Mouse (Mus musculus): ENCODE results near the gene Setdb2. TPM values are rescaled to one million over a fixed set of nuclear protein-coding genes. Genes with fewer than 3 reads are reported as not detected.

The Setdb2 gene
- polyA plus RNA-seq, 1 experiment = 14.1 TPM

DNA sequence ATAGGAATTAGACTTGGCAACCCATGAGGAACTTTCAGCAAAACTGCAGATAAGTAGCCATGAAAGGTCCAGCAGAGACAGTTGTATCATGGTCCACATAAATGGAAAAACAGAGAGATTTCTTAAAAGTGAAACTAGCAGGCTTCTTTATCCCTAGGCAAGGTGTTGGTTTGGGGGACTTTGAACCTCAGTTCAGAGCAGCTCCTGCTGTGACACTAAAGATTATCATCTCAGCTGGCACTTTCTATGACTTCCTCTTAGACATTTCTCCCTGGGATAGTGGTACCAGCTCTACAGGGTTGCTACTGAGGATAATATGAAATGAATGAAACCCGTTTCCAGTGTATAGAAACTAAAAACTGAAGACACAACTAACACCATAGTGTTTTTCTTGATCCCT, 51.2 kb downstream of the Setdb2 start:
- peaks cover 8% of the 10 kb centered on the region for H3K36me3 ChIP-seq (ENCODE audit: control insufficient read depth, insufficient read depth, low read length)
- TF ChIP-seq POLR2A (IDR thresholded peaks at IDR 0.05; ENCODE audit: low read depth, low read length) = no peak
- no peak for TF ChIP-seq CTCF (IDR thresholded peaks at IDR 0.05; ENCODE audit: extremely low read depth, insufficient read depth, insufficient read length, insufficient replicate concordance)
- H3K4me1 ChIP-seq (ENCODE audit: control insufficient read depth, insufficient read depth, insufficient read length) = no peaks in the 10 kb centered on the region
- no peaks in the 10 kb centered on the region for H3K27me3 ChIP-seq (ENCODE audit: control insufficient read depth, insufficient read depth, low read length)
- WGBS = 85% methylated on average over 1 of the region's 1 CpGs
- DNase-seq (ENCODE audit: low read depth in 1 of 2, low spot score in 2 of 2) = no peak
- H3K27ac ChIP-seq (ENCODE audit: insufficient read depth, low read length) = no peak overlapping the region
- H3K4me3 ChIP-seq (ENCODE audit: extremely low read depth, insufficient read depth, insufficient read length) = no peak overlapping the region

GRCm38 (mm10) chr14:59370348-59371068, 70.2 kb downstream of the Setdb2 start:
- Histone ChIP-seq H3K4me1 (ENCODE audit: control insufficient read depth, insufficient read depth, insufficient read length) (no peaks in the 10 kb centered on the region), H3K36me3 (ENCODE audit: control insufficient read depth, insufficient read depth, low read length) (no peaks in the 10 kb centered on the region), H3K27ac (ENCODE audit: insufficient read depth, low read length) (no peak overlapping the region), H3K4me3 (ENCODE audit: extremely low read depth, insufficient read depth, insufficient read length) (no peak overlapping the region), H3K27me3 (ENCODE audit: control insufficient read depth, insufficient read depth, low read length) (no peaks in the 10 kb centered on the region)
- TF ChIP-seq POLR2A (IDR thresholded peaks at IDR 0.05; ENCODE audit: low read depth, low read length) = no peak
- TF ChIP-seq CTCF (IDR thresholded peaks at IDR 0.05; ENCODE audit: extremely low read depth, insufficient read depth, insufficient read length, insufficient replicate concordance) = no peak
- no peak for DNase-seq (ENCODE audit: low read depth in 1 of 2, low spot score in 2 of 2)
- WGBS = 93% methylated on average over 25 of the region's 25 CpGs

DNA sequence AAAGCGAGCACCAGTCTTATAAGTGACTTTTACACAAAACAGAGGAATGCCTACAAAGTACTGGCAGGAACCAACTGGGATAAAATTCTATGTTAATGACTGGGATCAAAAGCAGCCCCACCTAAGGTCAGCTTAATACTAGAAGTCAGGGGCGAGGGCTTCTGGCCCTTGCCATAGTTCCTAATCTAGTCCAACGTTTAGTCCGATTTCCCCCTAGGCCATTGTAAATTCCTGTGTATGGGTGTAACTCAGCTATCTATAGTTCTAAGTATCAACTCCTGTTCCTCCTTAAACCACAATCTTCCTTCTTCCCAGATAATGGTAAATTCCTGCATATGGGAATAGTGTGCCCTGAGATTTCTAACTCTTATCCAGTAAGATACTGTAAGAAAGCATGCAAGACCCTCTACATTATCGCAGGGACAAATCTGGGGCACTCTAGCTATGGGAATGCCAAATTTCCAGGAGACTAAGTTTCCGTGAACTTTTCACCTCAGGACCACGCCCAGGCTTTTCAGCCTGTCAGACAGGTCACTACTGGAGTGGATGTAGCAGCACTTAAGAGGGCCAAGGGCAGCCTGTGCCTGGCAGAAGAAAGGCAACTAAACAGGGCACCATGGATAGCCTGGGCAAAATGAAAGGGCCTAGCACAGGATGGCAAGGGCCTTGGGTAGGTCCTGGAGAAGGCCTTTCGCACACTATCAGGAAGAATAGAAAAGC, 74.1 kb downstream of the Setdb2 start:
- DNase-seq (ENCODE audit: low read depth in 1 of 2, low spot score in 2 of 2) = no peak

GRCm38 (mm10) chr14:59365244-59365644, 75.4 kb downstream of the Setdb2 start, which contains the start of gene Phf11d:
Gene Phf11d (minus strand): TSS chr14:59365470.
- no peak for TF ChIP-seq POLR2A (IDR thresholded peaks at IDR 0.05; ENCODE audit: low read depth, low read length)
- Histone ChIP-seq H3K4me3 (ENCODE audit: extremely low read depth, insufficient read depth, insufficient read length) (peak within 1 kb of the TSS; percentile 48), H3K27ac (ENCODE audit: insufficient read depth, low read length) (peak within 1 kb of the TSS; percentile 76), H3K4me1 (ENCODE audit: control insufficient read depth, insufficient read depth, insufficient read length) (no peaks in the 10 kb centered on the region; the same call in 1 of the 2 replicates), H3K36me3 (ENCODE audit: control insufficient read depth, insufficient read depth, low read length) (no peaks in the 10 kb centered on the region), H3K27me3 (ENCODE audit: control insufficient read depth, insufficient read depth, low read length) (no peaks in the 10 kb centered on the region)
- 62% methylated on average over 6 of the region's 6 CpGs for WGBS
- DNase-seq (ENCODE audit: low read depth in 1 of 2, low spot score in 2 of 2) = peak in 1 of 2 experiments; percentile 11

More for the DNA sequence above, 74.1 kb downstream of the Setdb2 start:
- no peak for TF ChIP-seq CTCF (IDR thresholded peaks at IDR 0.05; ENCODE audit: extremely low read depth, insufficient read depth, insufficient read length, insufficient replicate concordance)
- TF ChIP-seq POLR2A (IDR thresholded peaks at IDR 0.05; ENCODE audit: low read depth, low read length) = no peak
- no peaks in the 10 kb centered on the region; the same call in 1 of the 2 replicates for H3K4me1 ChIP-seq (ENCODE audit: control insufficient read depth, insufficient read depth, insufficient read length)
- H3K27me3 ChIP-seq (ENCODE audit: control insufficient read depth, insufficient read depth, low read length) = no peaks in the 10 kb centered on the region
- no peaks in the 10 kb centered on the region for H3K36me3 ChIP-seq (ENCODE audit: control insufficient read depth, insufficient read depth, low read length)
- no peak overlapping the region for H3K4me3 ChIP-seq (ENCODE audit: extremely low read depth, insufficient read depth, insufficient read length)
- no peak overlapping the region for H3K27ac ChIP-seq (ENCODE audit: insufficient read depth, low read length)
- WGBS = 89% methylated on average over 8 of the region's 8 CpGs

Other genes starting within 250 kb of the Setdb2 start
- gene Rcbtb1, start 239.7 kb downstream of the Setdb2 start, polyA plus RNA-seq (2012; rRNA removed) = 9.9 and 10.9 TPM in 2 replicates
- gene Gm6904, start 180.7 kb downstream of the Setdb2 start, polyA plus RNA-seq (2012; rRNA removed) = 0.38 and 0.46 TPM in 2 replicates
- gene Phf11a, start 143.4 kb downstream of the Setdb2 start, polyA plus RNA-seq (2012; rRNA removed) = 3.6 and 4.6 TPM in 2 replicates
- 4.6 and 4.9 TPM in 2 replicates for gene Phf11b, start 99.5 kb downstream of the Setdb2 start, polyA plus RNA-seq (2012; rRNA removed)
- gene Phf11d, start 75.4 kb downstream of the Setdb2 start, polyA plus RNA-seq (2012; rRNA removed) = 3.6 and 3.7 TPM in 2 replicates
- gene Phf11c, start 45.5 kb downstream of the Setdb2 start, polyA plus RNA-seq (2012; rRNA removed) = 0.85 and 1.1 TPM in 2 replicates
- gene Cab39l, start 88 bp upstream of the Setdb2 start, polyA plus RNA-seq (2012; rRNA removed) = 4.6 and 5.2 TPM in 2 replicates
- 2.2 and 2.8 TPM in 2 replicates for gene Cdadc1, start 157.1 kb upstream of the Setdb2 start, polyA plus RNA-seq (2012; rRNA removed)
- gene Shisa2, start 184.4 kb upstream of the Setdb2 start, polyA plus RNA-seq (2012; rRNA removed) = 9.9 and 15.2 TPM in 2 replicates